Mouse (Mus musculus) lung, postnatal 36 days (tissue): ENCODE results near the gene Pla2g15.

Experiments used
- DNase-seq: peaks from one replicate; pipeline ENCODE4 v3.0.0; 2022; ENCODE audit warnings: mixed read lengths

Gene Pla2g15

DNA sequence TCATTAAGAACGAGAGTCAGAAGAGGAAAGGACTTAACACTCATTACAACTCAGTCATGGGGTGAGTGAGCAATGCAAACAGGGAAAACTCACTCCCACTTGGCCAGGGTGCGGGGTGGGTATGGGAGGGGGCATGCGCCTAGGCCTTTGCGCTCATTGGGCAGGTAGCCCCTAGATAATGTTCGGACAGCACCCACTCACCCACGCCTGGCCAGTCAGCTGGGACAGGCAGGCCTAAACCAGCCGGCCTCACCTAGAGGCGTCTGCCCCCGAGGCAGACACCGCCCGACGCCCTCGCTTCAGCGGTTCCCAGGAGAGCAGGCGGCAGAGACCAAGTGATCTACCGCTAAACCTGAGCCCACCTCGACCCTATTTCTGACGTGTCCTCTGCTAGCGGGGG, 14.5 kb upstream of the Pla2g15 start:
- no peak for DNase-seq

DNA sequence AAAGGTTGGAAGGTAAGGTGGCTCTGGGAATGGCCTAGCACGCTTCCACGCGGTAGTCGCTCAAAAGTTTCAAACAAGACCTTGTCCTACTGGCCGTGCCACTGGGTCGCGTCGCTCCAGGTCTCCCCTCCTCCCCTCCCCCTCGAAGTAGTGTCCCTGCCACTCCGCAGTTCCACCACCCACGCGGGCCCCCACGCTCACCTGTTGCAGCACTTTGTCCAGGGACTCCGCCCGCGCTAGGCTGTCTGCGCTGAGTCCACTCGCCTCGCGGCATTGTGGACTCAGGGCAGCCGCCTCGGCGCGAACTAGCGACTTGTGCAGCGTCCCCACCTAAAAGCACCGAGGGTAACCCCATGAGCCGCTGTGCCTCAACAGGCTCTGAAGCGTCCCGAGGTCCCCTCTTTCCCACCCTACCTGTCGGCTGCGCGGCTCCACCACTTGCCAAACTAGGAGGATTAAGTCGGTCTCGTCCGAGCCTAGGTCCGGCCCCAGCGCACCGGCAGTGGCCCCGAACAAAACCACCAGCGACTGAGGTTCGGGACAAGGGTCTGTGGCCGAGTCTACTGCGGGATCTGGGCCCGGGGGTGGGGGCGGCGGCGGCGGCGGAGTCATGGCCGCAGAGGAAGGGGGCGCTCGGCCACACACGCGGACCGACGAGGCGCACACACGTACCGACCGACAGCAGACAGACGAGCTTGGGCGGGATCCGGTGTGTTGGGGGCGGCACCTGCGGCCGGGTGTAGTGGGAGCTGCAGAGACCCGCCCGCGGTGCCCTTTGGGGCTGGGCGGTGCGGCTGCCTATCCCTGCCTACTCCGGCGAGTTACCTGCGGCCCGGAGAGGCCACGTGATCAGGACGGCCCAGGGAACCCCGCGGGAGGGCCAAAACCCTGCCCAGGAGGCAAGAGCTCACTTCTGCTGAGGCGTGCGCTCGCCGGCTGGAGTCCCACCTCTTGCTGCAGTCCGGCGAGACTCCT, 13.8 kb upstream of the Pla2g15 start, which contains the start of gene Esrp2:
TSS of gene Esrp2 (minus strand) at position 819 of the 975 bp plus-strand sequence.
- DNase-seq = peak; percentile 91

DNA sequence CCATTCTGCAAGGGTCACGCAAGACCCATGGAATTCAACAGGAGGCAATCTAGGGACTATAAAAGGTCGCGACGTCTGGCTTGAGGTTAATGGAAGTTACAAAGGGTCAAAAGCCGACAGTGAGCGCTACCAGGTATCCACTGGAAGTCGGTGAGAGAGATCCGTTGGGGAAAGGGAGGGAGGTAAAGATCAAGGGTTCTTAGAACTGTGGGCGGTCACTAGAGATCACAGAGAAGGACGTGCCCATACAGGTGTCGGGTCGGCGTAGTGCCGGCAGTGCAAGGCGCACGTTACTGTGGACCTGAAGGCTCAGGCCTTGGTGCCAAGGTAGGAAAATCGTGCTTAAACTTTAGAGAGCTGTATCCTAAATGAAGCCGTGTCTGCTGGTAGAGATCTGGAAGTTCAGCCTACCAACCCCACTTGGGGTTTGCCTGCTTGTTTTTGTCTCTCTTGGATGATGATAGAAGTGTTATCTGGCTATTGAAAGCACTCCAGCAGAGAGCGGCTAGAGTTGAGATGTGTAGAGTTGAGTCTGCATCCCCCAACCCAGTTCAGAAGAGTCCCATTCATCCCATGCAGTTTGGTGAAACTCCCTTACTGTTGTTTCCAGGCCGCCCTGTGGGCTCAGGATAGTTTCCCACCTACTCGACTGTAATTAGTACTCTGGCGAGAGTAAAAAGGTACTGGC, 12.8 kb upstream of the Pla2g15 start:
- peak; percentile 62 for DNase-seq

- DNase-seq = peak; percentile 94
Observed at GRCm38 (mm10) chr8:106137906-106138477, 12.2 kb upstream of the Pla2g15 start.

- DNase-seq = no peak
Observed at GRCm38 (mm10) chr8:106138616-106139015, 11.6 kb upstream of the Pla2g15 start.

GRCm38 (mm10) chr8:106140191-106140590, 10.0 kb upstream of the Pla2g15 start:
- no peak for DNase-seq

DNA sequence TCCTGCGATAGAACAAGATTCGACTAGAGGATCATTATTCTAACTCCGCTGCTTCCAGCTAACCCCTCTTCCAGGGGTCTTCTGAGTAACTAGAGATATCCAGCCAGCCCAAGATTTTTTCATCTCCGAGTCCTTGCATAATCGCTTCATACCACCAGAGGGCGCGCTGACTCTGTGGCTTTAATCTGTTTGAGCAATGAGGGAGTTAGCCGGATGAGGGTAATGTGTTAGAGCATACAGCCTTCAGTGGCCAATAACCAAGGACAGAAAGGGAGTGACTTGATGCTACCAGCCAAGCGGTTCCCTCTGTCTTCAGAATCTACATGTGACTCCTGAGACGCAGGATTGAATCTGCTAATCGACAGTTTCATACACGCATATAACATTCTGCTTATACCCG, 9.4 kb upstream of the Pla2g15 start:
- peak; percentile 91 for DNase-seq

GRCm38 (mm10) chr8:106145331-106145730, 4.9 kb upstream of the Pla2g15 start:
- DNase-seq = peak; percentile 65

DNA sequence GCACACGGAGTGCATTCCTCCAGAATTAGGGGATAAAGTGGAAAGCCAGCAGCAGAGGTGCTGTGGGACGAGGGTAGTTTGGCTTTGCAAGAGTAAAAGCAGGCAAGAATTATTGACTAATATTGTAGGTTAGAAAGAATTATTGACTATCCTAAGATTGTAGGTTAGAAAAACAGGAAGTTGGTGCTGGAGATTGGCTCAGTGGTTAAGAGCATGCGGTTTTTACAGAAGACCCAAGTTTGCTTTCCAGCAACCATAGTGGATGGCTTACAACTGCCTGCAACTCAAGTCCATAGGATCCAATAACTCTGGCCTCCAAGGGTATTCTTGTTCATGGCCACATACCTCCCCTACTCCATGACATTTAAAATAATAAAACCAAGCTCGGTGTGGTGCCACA, 4.2 kb upstream of the Pla2g15 start:
- DNase-seq = no peak

GRCm38 (mm10) chr8:106147868-106148565, 2.2 kb upstream of the Pla2g15 start:
- peak; percentile 74 for DNase-seq

DNA sequence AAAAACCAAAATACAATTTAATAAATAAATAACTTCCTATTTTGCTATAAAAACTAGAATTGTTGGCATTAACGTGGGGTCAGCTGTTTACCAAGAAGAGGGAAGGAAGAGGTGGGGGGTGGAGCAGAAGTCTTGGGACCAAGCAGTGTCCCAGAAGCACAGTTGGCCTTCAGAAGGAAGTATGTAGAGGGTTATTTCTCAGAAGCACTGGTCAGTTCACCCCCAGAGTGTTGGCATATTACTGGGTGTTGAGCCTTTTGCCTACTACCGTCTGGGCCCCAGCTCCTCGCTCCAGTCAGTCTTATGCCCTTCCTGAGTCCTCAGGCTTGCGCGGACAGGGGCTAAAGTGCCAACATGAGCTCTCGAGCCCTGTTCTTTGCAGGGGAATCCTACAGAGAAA, 1.2 kb upstream of the Pla2g15 start:
- DNase-seq = peak; percentile 65

DNA sequence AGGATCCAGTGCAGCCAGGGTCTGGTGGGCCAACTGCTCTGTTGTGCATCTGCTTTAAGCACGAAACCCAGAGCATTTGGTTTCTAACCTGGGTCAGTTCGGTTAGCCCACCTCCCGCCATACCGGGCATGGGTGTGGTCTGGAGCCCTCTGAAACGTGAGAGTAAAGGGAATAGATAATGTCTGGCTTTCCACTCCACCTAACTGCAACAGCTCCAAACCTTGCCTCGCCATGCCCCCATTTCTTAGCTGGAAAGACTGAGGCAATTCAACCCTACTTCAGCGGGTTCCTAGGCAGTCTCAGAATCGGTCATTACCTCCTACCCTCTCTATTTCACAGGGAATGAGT, 428 bp downstream of the Pla2g15 start:
- DNase-seq = no peak

GRCm38 (mm10) chr8:106151041-106151440, 842 bp downstream of the Pla2g15 start:
- DNase-seq = no peak

- DNase-seq = no peak
Observed at GRCm38 (mm10) chr8:106152876-106153275, 2.7 kb downstream of the Pla2g15 start.

DNA sequence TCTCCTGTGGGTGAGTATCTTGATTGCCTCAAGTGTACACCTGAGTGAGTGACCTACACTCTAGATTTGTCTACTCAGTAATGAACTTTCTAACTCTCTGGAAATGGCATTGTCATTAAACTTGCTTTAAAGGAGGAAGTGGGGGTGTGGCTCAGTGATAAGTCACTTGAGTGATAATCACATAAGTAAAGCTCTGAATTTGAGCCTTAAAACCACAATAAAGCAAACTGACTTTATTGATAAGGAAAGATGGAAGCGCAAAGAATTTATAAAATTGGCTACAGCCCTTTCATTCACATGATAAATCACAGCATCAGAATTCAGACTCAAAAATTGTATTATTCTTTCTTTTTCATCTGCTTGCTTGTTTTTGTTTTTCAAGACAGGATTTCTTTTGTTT, 7.2 kb downstream of the Pla2g15 start:
- DNase-seq = no peak

DNA sequence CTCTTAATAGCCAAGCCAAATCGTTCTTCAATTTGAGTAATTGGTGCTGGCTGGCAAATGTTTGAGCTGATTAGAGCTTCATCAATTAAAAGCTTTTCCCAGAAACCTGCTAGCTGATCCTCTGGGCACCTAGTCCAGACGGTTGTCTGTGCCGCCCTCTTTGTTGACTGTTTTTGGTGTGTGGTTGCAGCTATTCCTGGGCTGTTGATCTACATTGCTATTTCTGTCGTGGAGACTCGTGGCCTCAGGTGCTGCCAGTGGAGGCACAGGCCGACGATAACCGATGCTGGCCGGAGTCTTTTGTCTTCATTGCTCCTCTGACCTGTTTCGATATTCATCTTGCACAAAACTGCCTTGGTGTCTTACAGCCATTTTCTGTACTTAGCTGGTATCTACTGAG, 8.2 kb downstream of the Pla2g15 start:
- no peak for DNase-seq

GRCm38 (mm10) chr8:106159876-106160275, 9.7 kb downstream of the Pla2g15 start:
- DNase-seq = no peak

GRCm38 (mm10) chr8:106163251-106163650, 13.1 kb downstream of the Pla2g15 start:
- no peak for DNase-seq

- DNase-seq = peak; percentile 92
Observed at GRCm38 (mm10) chr8:106165460-106165859, 15.3 kb downstream of the Pla2g15 start.

- DNase-seq = peak; percentile 89
Observed at GRCm38 (mm10) chr8:106168356-106169016, 18.3 kb downstream of the Pla2g15 start, which contains the start of gene Slc7a6. Gene Slc7a6, plus strand, starts transcription at chr8:106168857.

DNA sequence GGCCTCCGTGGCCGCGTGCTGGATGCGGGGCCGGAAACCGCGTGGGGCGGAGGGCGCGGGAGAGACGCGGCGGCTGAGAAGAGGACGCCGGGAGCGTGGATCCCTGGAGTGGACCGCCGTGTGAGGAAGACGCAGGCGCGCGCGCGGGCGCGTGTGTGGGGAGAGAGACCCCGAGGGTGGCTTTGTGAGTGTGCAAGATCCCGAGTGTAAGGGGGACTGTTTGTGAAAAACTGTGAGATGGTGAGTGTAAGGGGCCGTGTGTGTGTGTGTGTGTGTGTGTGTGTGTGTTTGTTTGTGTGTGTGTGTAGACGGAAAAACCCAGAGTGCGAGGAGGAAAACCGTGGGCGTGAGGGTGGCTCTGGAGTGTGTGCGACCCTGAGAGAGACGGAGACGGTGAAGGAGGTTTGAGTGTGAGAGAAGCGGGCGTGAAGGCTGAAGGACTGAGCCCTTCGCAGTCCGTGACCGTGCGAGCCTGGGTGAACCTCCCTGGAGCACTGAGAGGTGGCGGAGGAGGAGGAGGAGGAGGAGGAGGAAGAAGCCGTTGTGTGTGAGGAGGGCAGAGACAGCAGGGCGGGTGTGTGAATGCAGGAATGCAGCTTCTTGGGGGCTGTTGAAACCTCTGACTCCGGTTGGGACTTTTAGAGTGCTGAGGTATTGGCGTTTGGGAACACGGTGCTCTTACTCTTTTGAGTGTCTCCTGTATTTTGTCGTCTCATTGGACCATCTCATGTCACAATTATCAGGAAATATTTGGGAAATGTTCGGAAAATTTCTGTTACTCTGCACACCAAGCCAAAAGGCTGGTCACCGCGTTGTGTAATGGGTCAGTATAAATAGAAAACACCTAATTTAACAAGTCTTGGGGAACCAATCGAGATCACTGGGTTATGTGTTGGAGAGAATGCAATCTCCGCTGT, 19.1 kb downstream of the Pla2g15 start:
- DNase-seq = peak; percentile 53
